Mouse (Mus musculus) bone marrow, adult 2 months (tissue): ENCODE measurements around the gene Lrrc30. TPM values are rescaled to one million over a fixed set of nuclear protein-coding genes. Genes with fewer than 3 reads are reported as not detected.

Experiments
- H3K27ac ChIP-seq: fragments of 200-500 bp; 2 replicates; pipeline ENCODE4 v1.5.1; 2012; ENCODE audit warnings: low read depth, mild to moderate bottlenecking, control low read depth, inconsistent platforms, low read length; ENCODE audit not compliant: control insufficient read depth, poor library complexity, insufficient read depth
- H3K4me1 ChIP-seq: fragments of 200-500 bp; 2 replicates; pipeline ENCODE4 v1.6.1; 2011; ENCODE audit warnings: low read length; ENCODE audit not compliant: control insufficient read depth, insufficient read depth
- H3K4me3 ChIP-seq: fragments of 200-500 bp; replicated peaks from 2 replicates; pipeline ENCODE3; 2011; ENCODE audit warnings: mild to moderate bottlenecking, low read depth, low read length, control low read depth; ENCODE audit not compliant: control insufficient read depth
- CTCF ChIP-seq: fragments of 200-500 bp; IDR thresholded peaks from 2 replicates; pipeline ENCODE4 v1.5.1; 2011; ENCODE audit warnings: low read length, control low read depth; ENCODE audit not compliant: control insufficient read depth, insufficient read depth
- POLR2A ChIP-seq: fragments of 200-500 bp; IDR thresholded peaks from 2 replicates; pipeline ENCODE4 v1.6.1; 2011; ENCODE audit warnings: low read depth, mild to moderate bottlenecking, control low read depth, low read length, borderline replicate concordance; ENCODE audit not compliant: control insufficient read depth
- WGBS: fragments of 180-500 bp; shearing (Covaris S2); methylation state at CpG from one replicate; pipeline ENCODE4 v1.1.7; 2018; 5-methylcytosine and 5-hydroxymethylcytosine counted together
- polyA plus RNA-seq: library from polyadenylated mRNA; stranded (reverse); fragments of >200 nt; gene quantifications from 2 replicates; pipeline ENCODE4 v1.2.4, GENCODE M21; 2011; ENCODE audit warnings: low replicate concordance; ENCODE audit not compliant: missing spikeins, insufficient read depth, insufficient read length

Lrrc30 gene
- polyA plus RNA-seq, 1 experiment: not detected

GRCm38 (mm10) chr17:67612151-67612550 lies 20.4 kb downstream of the Lrrc30 start:
- Histone ChIP-seq H3K4me3 (no peak overlapping the region), H3K27ac (no peak overlapping the region), H3K4me1 (no peaks in the 10 kb centered on the region)
- TF ChIP-seq CTCF (no peak), POLR2A (no peak)
- WGBS: 70% methylated on average over 3 of the region's 3 CpGs

- no peaks in the 10 kb centered on the region for H3K4me1 ChIP-seq
- no peak overlapping the region for H3K27ac ChIP-seq
- TF ChIP-seq POLR2A (no peak), CTCF (no peak)
- no peak overlapping the region for H3K4me3 ChIP-seq
- WGBS: 71% methylated on average over 4 of the region's 4 CpGs
Observed at GRCm38 (mm10) chr17:67604446-67604845, 28.1 kb downstream of the Lrrc30 start.

- Histone ChIP-seq H3K4me1 (no peaks in the 10 kb centered on the region), H3K4me3 (no peak overlapping the region), H3K27ac (no peak overlapping the region)
- 73% methylated on average over 4 of the region's 4 CpGs for WGBS
- no peak for TF ChIP-seq CTCF
- no peak for TF ChIP-seq POLR2A
Observed at GRCm38 (mm10) chr17:67602556-67602955, 30.0 kb downstream of the Lrrc30 start.

GRCm38 (mm10) chr17:67584937-67585579 lies 47.5 kb downstream of the Lrrc30 start:
- H3K4me1 ChIP-seq: no peaks in the 10 kb centered on the region
- H3K27ac ChIP-seq: no peak overlapping the region
- no peak overlapping the region for H3K4me3 ChIP-seq
- TF ChIP-seq POLR2A (no peak), CTCF (no peak)
- WGBS: 15% methylated on average over 6 of the region's 6 CpGs

GRCm38 (mm10) chr17:67584533-67584932 lies 48.0 kb downstream of the Lrrc30 start:
- 70% methylated on average over 7 of the region's 7 CpGs for WGBS
- no peaks in the 10 kb centered on the region for H3K4me1 ChIP-seq
- H3K27ac ChIP-seq: no peak overlapping the region
- TF ChIP-seq POLR2A (no peak), CTCF (no peak)
- no peak overlapping the region for H3K4me3 ChIP-seq

DNA sequence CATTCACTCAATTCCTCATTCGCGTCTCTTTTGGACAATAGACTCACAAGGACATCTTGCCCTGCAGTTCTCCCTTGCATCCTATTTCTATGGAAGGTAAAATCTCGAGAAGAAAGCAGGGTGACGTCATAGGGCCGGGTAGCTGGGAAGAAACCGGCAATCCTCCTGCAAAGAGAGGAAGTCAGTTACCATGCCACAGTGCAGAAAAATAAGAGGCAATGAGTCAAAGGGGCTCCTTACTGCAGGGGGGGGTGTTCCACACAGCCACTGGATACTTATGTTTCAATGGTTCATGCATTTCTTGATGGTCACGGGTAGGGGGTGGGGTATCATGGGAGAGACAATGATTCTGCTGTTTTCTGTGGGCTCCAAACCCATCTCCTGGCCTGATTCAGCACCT lies 49.1 kb downstream of the Lrrc30 start:
- Histone ChIP-seq H3K27ac (no peak overlapping the region), H3K4me1 (no peaks in the 10 kb centered on the region), H3K4me3 (no peak overlapping the region)
- 18% methylated on average over 7 of the region's 7 CpGs for WGBS
- TF ChIP-seq POLR2A (no peak), CTCF (no peak)

- Histone ChIP-seq H3K27ac (no peak overlapping the region), H3K4me3 (no peak overlapping the region), H3K4me1 (no peaks in the 10 kb centered on the region)
- no peak for TF ChIP-seq POLR2A
- no peak for TF ChIP-seq CTCF
- 76% methylated on average over 4 of the region's 4 CpGs for WGBS
Observed at GRCm38 (mm10) chr17:67582681-67583356, 49.7 kb downstream of the Lrrc30 start.

- no peaks in the 10 kb centered on the region for H3K4me1 ChIP-seq
- H3K27ac ChIP-seq: no peak overlapping the region
- no peak overlapping the region for H3K4me3 ChIP-seq
- TF ChIP-seq POLR2A (no peak), CTCF (no peak)
- WGBS: 75% methylated on average over 5 of the region's 5 CpGs
Observed at GRCm38 (mm10) chr17:67581839-67582238, 50.7 kb downstream of the Lrrc30 start.

Other genes with a start within 250 kb of the Lrrc30 start
- 0.13 TPM in 1 of 2 replicates, not detected in the other for gene Lama1, start 64.5 kb upstream of the Lrrc30 start, polyA plus RNA-seq